Mouse (Mus musculus) v-Abl transformed pro-B cells (cell line): ENCODE measurements around the gene Dera.

Source experiments
- in situ Hi-C, 2 experiments: fragments of 400-800 bp; cut with MboI; formaldehyde crosslinking; loops; one replicate each; pipeline ENCODE4 v1.15.1; 2025; ENCODE audit not compliant: unreplicated experiment in 2 of 2

Gene Dera

DNA sequence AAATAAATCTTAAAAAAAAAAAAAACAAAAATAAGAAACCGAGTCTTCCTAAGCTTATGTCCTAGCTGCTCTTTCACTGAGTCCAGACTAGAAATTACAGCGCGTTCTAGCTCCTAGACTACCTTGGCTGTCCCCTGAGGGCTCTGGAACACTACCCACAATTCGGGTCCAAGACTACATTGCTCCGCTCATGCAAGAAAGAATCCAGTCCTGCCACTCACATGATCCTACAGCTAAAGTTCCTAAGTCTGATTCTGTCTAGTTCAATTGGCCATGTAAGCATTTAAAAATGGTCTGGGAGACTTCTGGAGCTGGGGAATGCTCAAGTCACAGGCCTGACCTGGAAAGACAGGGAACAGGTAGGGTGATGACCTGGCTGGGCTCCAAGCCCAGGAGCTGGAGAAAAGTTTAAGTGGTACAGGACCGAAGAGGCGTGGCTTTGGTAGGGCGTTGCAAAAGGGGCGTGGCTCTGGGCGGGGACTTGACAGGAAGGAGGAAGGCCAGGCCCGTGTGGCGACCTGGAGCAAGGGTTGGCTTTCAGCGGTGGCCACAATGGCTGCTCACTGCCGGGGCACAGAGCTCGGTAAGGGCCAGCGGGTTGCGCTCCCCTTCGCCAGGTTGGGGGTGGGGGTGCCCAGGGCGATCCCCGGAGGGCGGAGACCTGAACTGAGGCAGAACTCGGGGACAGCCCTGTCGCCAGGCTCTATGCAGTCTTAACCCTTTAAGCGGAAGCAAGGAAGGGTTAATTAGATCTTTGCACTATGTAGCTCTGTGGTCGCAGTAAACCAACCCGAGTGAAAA lies at the start of gene Dera:
Dera (plus strand) TSS at position 491 of the 801 bp plus-strand sequence.
- in situ Hi-C loops = loop anchor here in 1 of 2 experiments (10.0 kb wide), 1 partner anchor 401 kb away; no protein-coding TSS in a partner anchor

DNA sequence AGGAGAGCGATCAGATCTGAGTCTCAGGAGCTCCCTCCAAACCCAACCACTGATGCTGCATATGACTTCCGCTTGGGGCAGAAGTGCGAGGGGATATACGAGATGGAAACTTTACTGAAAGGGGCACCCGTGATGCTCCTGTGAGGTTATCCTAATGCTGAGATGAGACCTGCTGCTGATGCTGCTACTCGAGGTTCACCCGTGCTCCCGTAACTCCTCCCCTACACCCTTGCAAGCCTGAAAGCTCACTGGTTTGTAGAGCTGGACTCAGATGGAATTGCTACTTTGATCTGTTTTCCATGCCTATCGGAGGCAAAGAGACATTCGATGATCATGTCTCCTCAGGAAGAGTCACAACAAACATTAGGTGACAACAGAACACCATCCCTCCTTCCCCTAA lies 48.1 kb upstream of the Dera start:
- in situ Hi-C loops = loop anchor here in 1 of 2 experiments (25.0 kb wide), 1 partner anchor 494 kb away; no protein-coding TSS in a partner anchor

DNA sequence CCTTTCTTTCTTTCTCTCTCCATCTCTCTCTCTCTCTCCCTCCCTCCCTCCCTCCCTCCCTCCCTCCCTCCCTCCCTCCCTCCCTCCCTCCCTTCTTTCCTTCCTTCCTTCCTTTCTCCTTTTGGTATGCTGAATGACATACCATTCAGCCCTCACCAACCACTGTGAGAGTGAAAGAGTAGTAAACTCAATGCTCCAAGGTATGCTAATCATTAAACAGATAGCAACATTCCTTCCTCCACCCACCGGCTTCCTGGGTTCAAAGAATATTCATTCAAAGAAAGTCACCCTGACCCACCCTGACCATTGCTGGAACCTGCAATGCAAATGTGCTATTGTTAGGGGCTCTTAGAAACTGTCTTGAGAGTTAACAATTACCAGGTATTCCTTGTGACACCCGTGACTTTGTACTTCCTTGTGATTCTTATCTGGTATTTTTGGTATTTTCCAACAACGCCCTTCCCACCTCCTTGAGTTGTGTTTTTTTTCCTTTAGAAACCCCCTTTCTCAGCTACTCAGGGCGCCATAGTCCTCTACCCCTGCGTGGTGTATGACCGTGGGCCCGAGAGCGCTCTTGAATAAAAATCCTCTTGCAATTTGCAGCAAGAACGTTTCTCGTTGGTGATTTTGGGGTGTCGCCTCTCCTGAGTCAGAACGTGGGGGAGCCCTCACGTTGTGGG lies 45.5 kb upstream of the Dera start:
- in situ Hi-C loops = loop anchor here in 1 of 2 experiments (25.0 kb wide), 1 partner anchor 497 kb away; no protein-coding TSS in a partner anchor

DNA sequence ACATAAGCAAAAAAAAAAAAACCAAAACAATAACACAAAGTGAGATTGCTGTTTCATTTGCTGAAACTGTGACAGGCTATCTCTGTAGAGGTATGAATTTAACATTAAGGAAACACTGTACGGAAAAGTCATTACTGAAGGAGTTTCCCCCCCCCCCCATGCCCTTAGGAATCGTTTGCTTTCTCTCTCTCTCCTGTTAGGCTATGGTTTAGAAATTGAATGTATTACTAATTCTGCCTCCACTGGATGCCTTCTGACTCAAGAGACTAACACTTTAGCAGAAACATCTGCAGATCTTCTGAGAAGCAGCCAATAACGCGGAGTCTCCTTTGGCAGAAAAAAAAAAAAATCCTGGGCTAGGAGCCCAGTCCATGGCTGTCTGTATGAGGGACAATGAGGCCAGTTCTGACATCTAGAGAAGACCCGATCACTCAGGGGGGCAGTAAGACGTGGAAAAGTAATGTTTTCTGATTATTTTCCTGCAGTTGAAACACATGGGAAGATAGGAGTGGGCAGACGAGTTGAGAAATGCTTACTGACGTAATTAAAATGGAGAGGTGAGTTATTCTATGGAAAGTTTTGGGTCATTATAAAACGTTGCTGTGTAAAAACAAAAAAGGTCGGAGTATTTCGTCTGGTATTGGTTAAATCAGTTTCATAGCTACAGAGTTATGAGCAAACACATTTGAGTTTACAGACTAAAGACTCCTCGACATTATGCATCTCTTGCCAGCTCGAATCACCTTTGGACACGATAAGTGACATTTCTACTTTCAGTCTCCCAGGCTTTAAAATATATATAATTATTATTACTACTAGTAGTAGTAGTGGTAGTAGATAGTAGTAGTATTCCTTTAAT lies 43.9 kb upstream of the Dera start:
- in situ Hi-C loops = loop anchor here in 1 of 2 experiments (10.0 to 25.0 kb wide), 2 partner anchors 256 to 498 kb away; no protein-coding TSS in a partner anchor

DNA sequence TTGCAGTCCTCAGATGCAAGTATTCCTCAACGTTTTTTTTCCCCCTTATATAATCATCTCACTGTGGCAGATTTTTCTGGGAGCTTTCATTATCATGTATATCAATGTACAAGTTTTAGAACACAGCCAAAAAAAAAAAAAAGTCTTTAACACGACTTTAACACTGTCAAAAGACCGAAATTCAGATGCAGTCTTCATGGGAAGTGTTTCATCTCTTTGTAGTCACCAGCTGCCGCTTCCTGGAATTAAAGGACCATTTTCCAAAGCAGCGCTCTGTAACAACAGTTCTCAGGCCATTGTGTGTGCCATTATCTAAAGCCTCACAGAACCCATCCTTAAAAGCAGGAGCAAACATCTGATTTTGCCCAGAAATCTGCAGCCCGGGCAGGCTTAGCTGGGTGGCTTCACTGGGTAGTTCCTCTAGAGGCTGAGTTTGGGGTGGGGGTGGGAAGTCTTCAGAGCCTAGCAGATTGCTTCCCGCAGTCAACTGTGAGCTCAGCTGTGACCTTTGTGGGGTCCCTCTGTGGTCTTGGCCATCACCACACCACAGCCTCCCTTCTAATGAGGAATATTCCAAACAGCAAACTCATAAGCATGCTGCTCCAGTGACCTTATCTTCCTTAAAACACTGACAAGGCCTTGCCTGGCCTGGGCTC lies 41.6 kb upstream of the Dera start:
- in situ Hi-C loops = loop anchor here in 1 of 2 experiments (10.0 to 25.0 kb wide), 2 partner anchors 258 to 500 kb away; no protein-coding TSS in a partner anchor

DNA sequence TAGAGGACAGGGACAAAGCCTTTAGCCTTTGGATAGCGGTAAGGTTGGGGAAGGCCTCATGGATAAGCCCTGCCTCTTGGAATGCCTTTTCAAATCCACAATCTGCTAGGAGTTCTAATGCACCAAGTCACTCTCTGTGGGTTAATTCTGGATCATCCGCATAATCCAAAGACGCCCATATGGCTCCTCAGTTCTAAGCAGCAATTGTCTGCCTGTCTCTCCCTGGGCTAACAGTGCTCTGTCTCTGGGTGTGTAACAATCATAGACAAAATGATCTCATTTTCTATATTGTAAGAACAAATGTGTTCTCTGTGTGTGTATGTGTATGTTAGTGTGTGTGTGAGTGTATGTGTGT lies 41.1 kb upstream of the Dera start:
- in situ Hi-C loops = loop anchor here in 1 of 2 experiments (10.0 to 25.0 kb wide), 2 partner anchors 258 to 501 kb away; no protein-coding TSS in a partner anchor

DNA sequence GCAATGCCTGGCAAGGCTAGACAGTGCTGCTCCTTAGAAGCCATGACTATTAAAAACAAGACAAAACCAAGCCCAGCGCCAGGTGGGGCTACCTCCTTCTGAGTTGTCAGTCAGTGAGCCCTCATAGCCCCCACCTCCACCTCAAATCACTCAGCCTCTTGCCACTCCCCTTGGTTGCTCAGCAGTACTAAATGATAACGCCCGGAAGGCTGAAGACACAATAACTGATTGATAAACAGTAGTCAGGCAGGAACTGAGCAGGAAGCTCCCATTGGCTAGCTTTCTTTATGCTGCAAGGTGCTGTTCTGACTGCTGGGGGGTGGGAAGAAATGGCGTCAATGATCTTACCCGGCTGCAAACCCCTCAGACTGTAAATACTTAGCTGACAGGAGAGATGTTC lies 37.5 kb upstream of the Dera start:
- in situ Hi-C loops = loop anchor here in 1 of 2 experiments (10.0 to 25.0 kb wide), 2 partner anchors 262 to 505 kb away; no protein-coding TSS in a partner anchor

DNA sequence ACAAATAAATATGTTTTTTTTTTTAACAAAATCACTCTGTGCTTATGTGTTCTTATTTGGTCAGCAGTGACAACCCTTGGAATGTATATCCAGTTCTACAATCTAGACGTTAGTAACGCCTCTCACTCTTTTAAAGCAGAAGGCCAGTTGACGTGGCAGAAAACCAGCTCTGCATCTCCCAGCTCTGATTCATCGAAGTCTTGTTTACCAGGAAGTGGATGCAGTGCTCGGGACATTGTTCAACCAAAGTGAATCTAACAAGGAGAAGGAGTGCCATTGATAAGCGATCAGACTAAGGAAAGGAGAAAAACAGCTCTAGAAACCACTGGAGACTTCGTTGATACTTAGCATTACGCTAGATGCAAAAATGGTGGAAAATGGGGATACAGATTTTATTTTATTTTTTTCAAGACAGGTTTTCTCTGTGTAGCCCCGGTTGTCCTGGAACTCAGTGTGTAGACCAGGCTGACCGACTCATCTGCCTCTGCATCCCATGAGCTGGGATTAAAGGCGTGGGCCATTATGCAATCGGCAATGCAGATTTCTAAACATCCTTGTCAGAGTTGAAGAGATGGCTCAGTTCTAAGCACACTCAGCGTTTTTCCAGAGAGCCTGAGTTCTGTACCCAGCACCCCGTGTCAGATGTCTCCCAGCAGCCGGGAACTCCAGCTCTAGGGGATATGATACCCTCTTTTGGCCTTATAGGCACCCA lies 32.0 kb upstream of the Dera start:
- in situ Hi-C loops = loop anchor here (5.0 to 25.0 kb wide), 3 partner anchors 260 to 518 kb away; no protein-coding TSS in a partner anchor

DNA sequence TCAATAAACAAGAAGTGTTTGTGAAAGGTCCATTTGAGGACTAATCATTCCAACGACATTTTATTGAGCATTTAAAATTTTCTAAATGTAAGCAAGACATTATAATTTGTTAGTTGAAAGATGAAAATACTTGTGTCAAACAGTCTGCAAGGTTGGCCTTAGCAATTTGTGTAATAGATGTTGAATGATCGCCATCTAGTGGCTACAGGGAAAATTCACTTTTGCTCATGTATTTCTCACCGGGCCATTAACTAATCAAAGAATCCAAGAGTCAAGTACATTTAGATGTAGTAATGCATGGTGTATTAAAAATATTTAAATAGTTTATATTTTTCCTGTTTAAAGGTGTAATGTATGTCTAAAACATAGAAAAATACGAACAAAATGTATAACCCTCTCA lies 30.4 kb upstream of the Dera start:
- in situ Hi-C loops = loop anchor here (5.0 to 25.0 kb wide), 3 partner anchors 262 to 519 kb away; no protein-coding TSS in a partner anchor

DNA sequence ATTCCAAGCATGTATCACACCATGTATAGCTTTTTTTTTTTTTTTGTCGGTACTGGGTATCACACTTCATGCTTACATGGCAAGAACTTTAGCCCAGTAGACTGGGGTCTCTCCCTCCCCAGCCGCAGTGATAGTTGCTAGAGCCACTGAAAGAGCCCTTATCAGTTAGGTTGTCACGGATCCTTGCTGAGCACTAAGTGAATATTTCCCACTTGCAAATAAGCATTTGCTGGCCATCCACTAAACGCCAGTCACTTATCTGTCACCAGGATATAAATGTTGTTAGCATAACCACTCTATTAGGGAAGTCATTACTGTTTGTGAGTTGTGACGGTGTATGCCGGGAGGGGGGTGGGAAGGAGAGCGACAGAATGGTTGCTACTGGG lies 19.9 kb upstream of the Dera start:
- in situ Hi-C loops = loop anchor here (10.0 to 25.0 kb wide), 5 partner anchors 90 to 1297 kb away; partner anchors contain the start of genes BC049715 (in 2 of the 2), Smco3 (in 2 of the 2) and Wbp11 (in 2 of the 2)

DNA sequence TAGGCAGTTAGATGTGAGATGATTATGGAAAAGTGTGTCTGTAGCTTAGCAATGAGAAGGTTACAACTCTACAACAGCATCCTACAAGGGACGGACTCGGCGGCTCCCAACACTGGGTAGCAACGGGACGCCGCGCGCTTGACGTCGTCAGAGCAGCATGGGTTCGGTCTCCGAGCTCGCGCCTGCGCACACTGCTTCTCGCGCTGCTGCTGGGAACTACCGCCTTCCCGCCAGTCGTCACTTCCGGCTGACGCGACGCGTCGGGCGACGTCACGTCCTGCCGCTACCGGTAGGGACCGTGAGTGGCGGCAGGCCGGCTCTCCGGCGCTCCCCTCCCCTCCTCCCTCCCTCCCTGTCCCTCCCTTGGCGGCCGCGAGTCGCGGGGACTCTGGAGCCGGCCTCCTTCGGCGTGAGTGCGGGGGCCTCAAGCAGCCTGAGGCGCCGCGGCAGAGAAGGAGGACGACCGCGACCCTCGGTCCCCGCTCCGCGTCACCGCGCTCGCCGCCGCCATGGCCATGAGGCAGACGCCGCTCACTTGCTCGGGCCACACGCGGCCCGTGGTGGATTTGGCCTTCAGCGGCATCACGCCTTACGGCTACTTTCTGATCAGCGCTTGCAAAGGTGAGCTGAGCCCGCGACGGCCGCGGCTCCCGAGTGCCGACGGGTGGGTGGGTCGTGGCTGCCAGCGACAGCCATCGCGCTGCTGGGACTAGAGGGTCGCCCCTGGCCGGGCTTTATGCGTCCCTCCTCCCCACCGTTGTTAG lies 19.3 kb upstream of the Dera start, which contains the start of gene Strap:
Strap (plus strand) TSS at position 233 of the 764 bp plus-strand sequence.
- in situ Hi-C loops = loop anchor here (10.0 to 25.0 kb wide), 5 partner anchors 90 to 1298 kb away; partner anchors contain the start of genes BC049715 (in 2 of the 2), Smco3 (in 2 of the 2) and Wbp11 (in 2 of the 2)

DNA sequence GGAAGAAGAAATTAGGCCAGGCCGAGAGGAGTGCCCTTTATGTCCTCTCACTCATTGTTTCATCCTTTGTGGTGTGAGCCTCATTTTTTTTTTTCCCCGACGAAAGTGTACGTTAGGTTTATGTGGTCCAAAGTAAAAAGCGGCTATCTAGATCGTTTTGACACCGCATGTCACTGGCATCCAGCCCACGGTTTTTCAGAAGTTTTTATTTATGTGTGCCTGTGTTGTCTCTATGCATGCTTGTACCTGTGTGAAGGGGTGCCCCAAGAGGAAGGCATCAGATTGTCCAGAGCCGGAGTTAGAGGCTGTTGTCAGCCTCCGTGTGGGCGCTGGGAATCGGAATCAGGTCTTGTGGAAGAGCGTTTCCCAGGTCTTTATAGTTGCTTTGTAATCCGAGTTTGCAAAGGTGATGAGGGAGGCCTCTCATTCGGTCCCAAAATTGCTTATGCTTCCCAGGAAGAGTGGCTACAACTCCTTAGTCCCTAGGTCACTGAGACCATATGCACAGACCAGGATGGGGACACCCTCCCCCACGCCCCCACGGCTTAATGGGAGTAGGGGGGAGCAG lies 18.6 kb upstream of the Dera start:
- in situ Hi-C loops = loop anchor here (10.0 to 25.0 kb wide), 5 partner anchors 91 to 1298 kb away; partner anchors contain the start of genes BC049715 (in 2 of the 2), Smco3 (in 2 of the 2) and Wbp11 (in 2 of the 2)

DNA sequence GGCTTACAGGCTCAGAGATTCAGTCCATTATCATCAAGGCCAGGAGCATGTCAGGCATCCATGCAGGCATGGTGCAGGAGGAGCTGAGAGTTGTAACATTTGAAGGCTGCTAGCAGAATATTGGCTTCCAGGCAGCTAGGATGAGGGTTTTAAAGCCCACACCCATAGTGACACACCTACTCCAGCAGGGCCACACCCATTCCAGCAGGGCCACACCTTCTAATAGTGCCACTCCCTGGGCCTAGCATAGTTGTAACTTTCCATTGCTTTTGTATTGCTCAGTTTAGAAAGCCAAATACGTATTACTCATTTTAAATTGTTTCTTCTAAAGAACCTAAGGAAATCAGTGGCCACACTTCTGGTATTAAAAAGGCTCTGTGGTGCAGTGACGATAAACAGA lies 13.4 kb upstream of the Dera start:
- in situ Hi-C loops = loop anchor here (25.0 kb wide), 4 partner anchors 754 to 1304 kb away; partner anchors contain the start of genes BC049715 (in 2 of the 2), Smco3 (in 2 of the 2) and Wbp11 (in 2 of the 2)

DNA sequence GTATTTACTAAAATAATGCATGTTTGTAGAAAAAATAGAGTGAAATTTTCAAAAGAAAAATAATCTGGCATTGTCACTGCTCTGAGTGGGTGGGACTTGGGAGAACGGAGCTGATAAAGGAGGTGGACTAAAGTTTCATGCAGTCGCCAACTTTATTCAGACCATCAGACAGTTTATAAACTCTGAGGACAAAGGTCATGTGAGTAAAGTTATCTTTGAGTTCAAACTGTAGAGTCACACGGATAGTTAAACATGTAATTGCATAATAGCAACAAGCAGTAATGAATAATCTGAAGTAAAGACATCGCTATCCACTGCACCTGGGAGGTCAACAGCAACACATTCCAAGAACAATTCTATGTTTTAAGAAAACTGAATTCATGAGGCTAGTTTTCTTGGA lies 9.6 kb upstream of the Dera start:
- in situ Hi-C loops = loop anchor here (25.0 kb wide), 4 partner anchors 757 to 1307 kb away; partner anchors contain the start of genes BC049715 (in 2 of the 2), Smco3 (in 2 of the 2) and Wbp11 (in 2 of the 2)

DNA sequence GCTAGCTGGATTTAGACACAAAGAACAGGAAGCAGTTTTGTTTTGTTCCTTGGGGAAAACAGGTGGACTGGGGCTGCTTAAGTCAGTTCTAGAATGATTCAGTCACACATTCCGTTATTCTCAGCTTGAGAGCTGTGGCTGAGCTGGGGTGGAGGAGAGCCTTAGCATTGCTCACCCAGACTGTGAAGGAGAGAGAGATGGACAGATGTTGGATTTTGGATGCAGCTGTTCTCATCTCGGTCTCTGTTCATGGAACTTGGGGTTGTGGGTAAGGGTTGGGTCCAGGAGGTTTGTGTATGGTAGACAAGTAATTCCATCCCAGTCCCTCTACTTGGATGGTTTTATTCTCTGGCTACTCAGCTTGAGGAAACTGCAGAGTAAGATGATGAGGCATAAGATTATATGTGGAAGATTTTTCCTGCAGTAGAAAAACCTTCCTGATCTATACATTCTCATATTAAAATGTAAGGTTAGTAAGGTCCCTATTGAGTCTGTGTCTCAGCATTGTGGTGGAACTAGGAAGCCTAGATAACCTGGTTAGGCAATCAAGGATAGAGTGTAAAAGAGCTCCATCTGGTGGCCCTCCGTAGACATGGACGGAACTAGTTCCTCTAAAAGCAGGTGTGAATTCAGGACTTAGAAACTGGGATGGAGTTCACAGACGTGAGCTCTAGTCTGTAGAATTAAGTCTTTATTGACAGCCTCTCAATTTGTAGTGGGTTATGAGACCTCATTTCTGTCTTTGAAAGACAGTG lies 7.0 kb upstream of the Dera start:
- in situ Hi-C loops = loop anchor here (25.0 kb wide), 4 partner anchors 760 to 1310 kb away; partner anchors contain the start of genes BC049715 (in 2 of the 2), Smco3 (in 2 of the 2) and Wbp11 (in 2 of the 2)

DNA sequence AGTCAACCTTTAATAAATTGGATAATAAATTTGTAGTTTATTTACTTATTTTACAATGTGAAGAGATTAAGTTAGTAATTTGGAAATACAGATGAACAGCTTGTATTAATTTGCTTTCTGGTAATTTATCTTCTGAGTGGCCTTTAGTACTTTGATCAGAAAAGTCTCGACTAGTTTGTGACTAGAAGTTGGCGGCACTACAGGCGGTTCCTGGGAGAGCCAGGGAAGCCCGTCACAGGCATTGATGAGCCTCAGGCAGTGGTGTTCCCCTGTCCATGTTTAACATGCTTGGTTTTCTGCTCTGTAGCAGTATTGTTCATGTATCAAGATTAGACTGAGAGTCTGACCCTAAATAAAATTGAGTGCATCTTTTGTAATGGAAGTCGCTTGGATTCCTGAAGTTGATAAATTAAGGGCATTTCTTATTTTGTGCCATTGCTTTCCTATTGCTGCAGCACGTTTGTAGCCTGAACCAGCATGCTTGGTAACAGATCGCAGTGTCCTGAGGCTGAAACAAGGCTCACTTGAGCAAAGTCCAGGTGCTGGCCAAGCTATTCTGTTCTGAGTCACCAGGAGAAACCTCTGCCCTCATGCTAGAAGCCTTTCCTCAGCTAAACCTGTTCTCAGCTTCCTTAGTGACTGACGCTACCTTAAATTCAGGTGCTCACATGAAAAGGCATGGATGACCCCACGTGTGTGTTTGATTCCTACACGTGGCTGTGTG lies 2.6 kb upstream of the Dera start:
- in situ Hi-C loops = loop anchor here in 1 of 2 experiments (10.0 kb wide), 1 partner anchor 403 kb away; no protein-coding TSS in a partner anchor
